Mouse (Mus musculus): ENCODE measurements around the gene Gm49450. TPM values are rescaled to one million over a fixed set of nuclear protein-coding genes. Genes with fewer than 3 reads are reported as not detected.

Gm49450 gene
- polyA plus RNA-seq, 1 experiment = not detected

- Histone ChIP-seq H3K9ac (ENCODE audit: low read depth, poor library complexity, severe bottlenecking) (no peak overlapping the region), H3K27ac (ENCODE audit: insufficient read depth, low read length) (no peak overlapping the region), H3K36me3 (ENCODE audit: control insufficient read depth, insufficient read depth, low read length, poor library complexity, severe bottlenecking) (peaks cover 4% of the 10 kb centered on the region; the same call in 1 of the 2 replicates), H3K9me3 (replicated peaks; ENCODE audit: control insufficient read depth, insufficient read depth, low read length, poor library complexity, severe bottlenecking) (no peaks in the 10 kb centered on the region), H3K27me3 (ENCODE audit: control insufficient read depth, insufficient read depth, low read length, poor library complexity, severe bottlenecking) (no peaks in the 10 kb centered on the region), H3K4me1 (ENCODE audit: control insufficient read depth, insufficient read depth, low read length) (peaks cover 3% of the 10 kb centered on the region), H3K4me3 (ENCODE audit: low read depth, low read length) (no peak overlapping the region)
- TF ChIP-seq POLR2A (IDR thresholded peaks at IDR 0.05; ENCODE audit: insufficient read depth, low read length) (no peak), EP300 (IDR thresholded peaks at IDR 0.05; ENCODE audit: insufficient read depth, low read depth, low read length) (no peak), CTCF (IDR thresholded peaks at IDR 0.05; ENCODE audit: low read depth, low read length) (no peak)
Observed at GRCm38 (mm10) chr15:98948382-98948781, 5.0 kb downstream of the Gm49450 start.

GRCm38 (mm10) chr15:98947884-98948283 is 5.5 kb downstream of the Gm49450 start:
- TF ChIP-seq EP300 (IDR thresholded peaks at IDR 0.05; ENCODE audit: insufficient read depth, low read depth, low read length) = no peak
- no peak for TF ChIP-seq CTCF (IDR thresholded peaks at IDR 0.05; ENCODE audit: low read depth, low read length)
- no peak for TF ChIP-seq POLR2A (IDR thresholded peaks at IDR 0.05; ENCODE audit: insufficient read depth, low read length)
- Histone ChIP-seq H3K27ac (ENCODE audit: insufficient read depth, low read length) (no peak overlapping the region), H3K4me3 (ENCODE audit: low read depth, low read length) (no peak overlapping the region), H3K36me3 (ENCODE audit: control insufficient read depth, insufficient read depth, low read length, poor library complexity, severe bottlenecking) (peaks cover 4% of the 10 kb centered on the region; the same call in 1 of the 2 replicates), H3K9ac (ENCODE audit: low read depth, poor library complexity, severe bottlenecking) (no peak overlapping the region), H3K27me3 (ENCODE audit: control insufficient read depth, insufficient read depth, low read length, poor library complexity, severe bottlenecking) (no peaks in the 10 kb centered on the region), H3K4me1 (ENCODE audit: control insufficient read depth, insufficient read depth, low read length) (peaks cover 3% of the 10 kb centered on the region), H3K9me3 (replicated peaks; ENCODE audit: control insufficient read depth, insufficient read depth, low read length, poor library complexity, severe bottlenecking) (no peaks in the 10 kb centered on the region)

GRCm38 (mm10) chr15:98943133-98943532 is 10.2 kb downstream of the Gm49450 start:
- no peak overlapping the region for H3K4me3 ChIP-seq (ENCODE audit: low read depth, low read length)
- no peaks in the 10 kb centered on the region for H3K9me3 ChIP-seq (replicated peaks; ENCODE audit: control insufficient read depth, insufficient read depth, low read length, poor library complexity, severe bottlenecking)
- H3K27me3 ChIP-seq (ENCODE audit: control insufficient read depth, insufficient read depth, low read length, poor library complexity, severe bottlenecking) = no peaks in the 10 kb centered on the region
- no peak overlapping the region; the same call in 1 of the 2 replicates for H3K27ac ChIP-seq (ENCODE audit: insufficient read depth, low read length)
- H3K36me3 ChIP-seq (ENCODE audit: control insufficient read depth, insufficient read depth, low read length, poor library complexity, severe bottlenecking) = no peaks in the 10 kb centered on the region
- TF ChIP-seq CTCF (IDR thresholded peaks at IDR 0.05; ENCODE audit: low read depth, low read length) (no peak), EP300 (IDR thresholded peaks at IDR 0.05; ENCODE audit: insufficient read depth, low read depth, low read length) (no peak), POLR2A (IDR thresholded peaks at IDR 0.05; ENCODE audit: insufficient read depth, low read length) (no peak)
- H3K9ac ChIP-seq (ENCODE audit: low read depth, poor library complexity, severe bottlenecking) = no peak overlapping the region
- no peaks in the 10 kb centered on the region for H3K4me1 ChIP-seq (ENCODE audit: control insufficient read depth, insufficient read depth, low read length)

DNA sequence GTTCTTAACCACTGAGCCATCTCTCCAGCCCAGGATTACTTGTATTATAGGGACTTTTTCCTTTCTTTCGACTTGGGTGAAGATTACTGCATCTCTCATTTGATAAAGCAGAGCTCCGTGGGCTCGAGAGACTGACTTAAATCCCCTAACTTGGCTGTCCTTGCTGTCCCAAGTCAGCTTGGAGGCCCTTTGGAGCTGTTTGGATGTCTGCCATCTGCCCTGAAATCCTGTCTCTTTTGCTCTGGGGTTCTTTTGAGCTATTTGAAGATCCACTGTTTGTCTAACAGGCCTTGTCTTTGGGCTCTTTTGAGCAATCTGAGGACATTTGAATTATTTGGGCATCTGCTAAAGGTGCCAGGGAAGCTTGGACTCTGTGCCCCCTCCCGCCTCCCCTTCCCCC is 11.3 kb downstream of the Gm49450 start:
- Histone ChIP-seq H3K9ac (ENCODE audit: low read depth, poor library complexity, severe bottlenecking) (no peak overlapping the region), H3K27ac (ENCODE audit: insufficient read depth, low read length) (no peak overlapping the region), H3K4me1 (ENCODE audit: control insufficient read depth, insufficient read depth, low read length) (no peaks in the 10 kb centered on the region), H3K36me3 (ENCODE audit: control insufficient read depth, insufficient read depth, low read length, poor library complexity, severe bottlenecking) (no peaks in the 10 kb centered on the region), H3K27me3 (ENCODE audit: control insufficient read depth, insufficient read depth, low read length, poor library complexity, severe bottlenecking) (no peaks in the 10 kb centered on the region), H3K4me3 (ENCODE audit: low read depth, low read length) (no peak overlapping the region), H3K9me3 (replicated peaks; ENCODE audit: control insufficient read depth, insufficient read depth, low read length, poor library complexity, severe bottlenecking) (no peaks in the 10 kb centered on the region)
- TF ChIP-seq POLR2A (IDR thresholded peaks at IDR 0.05; ENCODE audit: insufficient read depth, low read length) (no peak), CTCF (IDR thresholded peaks at IDR 0.05; ENCODE audit: low read depth, low read length) (no peak), EP300 (IDR thresholded peaks at IDR 0.05; ENCODE audit: insufficient read depth, low read depth, low read length) (no peak)

DNA sequence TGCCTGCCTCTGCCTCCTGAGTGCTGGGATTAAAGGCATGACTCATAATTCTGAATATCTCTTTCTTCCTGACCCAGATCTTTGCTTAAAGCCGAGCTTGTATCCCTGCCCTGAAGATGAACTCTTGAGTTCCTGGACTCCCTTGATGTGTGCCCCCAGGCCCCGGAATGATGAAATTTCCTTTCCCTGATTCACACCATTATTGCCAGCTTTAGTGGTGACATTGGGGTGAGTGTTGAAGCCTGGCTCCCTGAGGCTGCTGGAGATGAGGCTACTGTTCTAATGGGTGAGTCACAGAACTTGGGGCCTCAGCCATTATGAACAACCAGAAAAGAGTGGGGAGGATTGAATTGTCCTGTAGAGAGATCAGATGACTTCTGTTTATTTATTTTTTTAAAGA is 11.8 kb downstream of the Gm49450 start:
- Histone ChIP-seq H3K9ac (ENCODE audit: low read depth, poor library complexity, severe bottlenecking) (no peak overlapping the region), H3K27ac (ENCODE audit: insufficient read depth, low read length) (no peak overlapping the region), H3K4me3 (ENCODE audit: low read depth, low read length) (no peak overlapping the region), H3K27me3 (ENCODE audit: control insufficient read depth, insufficient read depth, low read length, poor library complexity, severe bottlenecking) (no peaks in the 10 kb centered on the region), H3K4me1 (ENCODE audit: control insufficient read depth, insufficient read depth, low read length) (no peaks in the 10 kb centered on the region), H3K36me3 (ENCODE audit: control insufficient read depth, insufficient read depth, low read length, poor library complexity, severe bottlenecking) (no peaks in the 10 kb centered on the region), H3K9me3 (replicated peaks; ENCODE audit: control insufficient read depth, insufficient read depth, low read length, poor library complexity, severe bottlenecking) (no peaks in the 10 kb centered on the region)
- TF ChIP-seq EP300 (IDR thresholded peaks at IDR 0.05; ENCODE audit: insufficient read depth, low read depth, low read length) (no peak), CTCF (IDR thresholded peaks at IDR 0.05; ENCODE audit: low read depth, low read length) (no peak), POLR2A (IDR thresholded peaks at IDR 0.05; ENCODE audit: insufficient read depth, low read length) (no peak)

GRCm38 (mm10) chr15:98940816-98941215 is 12.5 kb downstream of the Gm49450 start:
- H3K27ac ChIP-seq (ENCODE audit: insufficient read depth, low read length) = no peak overlapping the region
- no peaks in the 10 kb centered on the region for H3K36me3 ChIP-seq (ENCODE audit: control insufficient read depth, insufficient read depth, low read length, poor library complexity, severe bottlenecking)
- no peak overlapping the region for H3K9ac ChIP-seq (ENCODE audit: low read depth, poor library complexity, severe bottlenecking)
- TF ChIP-seq POLR2A (IDR thresholded peaks at IDR 0.05; ENCODE audit: insufficient read depth, low read length) (no peak), CTCF (IDR thresholded peaks at IDR 0.05; ENCODE audit: low read depth, low read length) (no peak), EP300 (IDR thresholded peaks at IDR 0.05; ENCODE audit: insufficient read depth, low read depth, low read length) (no peak)
- H3K4me1 ChIP-seq (ENCODE audit: control insufficient read depth, insufficient read depth, low read length) = no peaks in the 10 kb centered on the region
- no peaks in the 10 kb centered on the region for H3K27me3 ChIP-seq (ENCODE audit: control insufficient read depth, insufficient read depth, low read length, poor library complexity, severe bottlenecking)
- no peak overlapping the region for H3K4me3 ChIP-seq (ENCODE audit: low read depth, low read length)
- no peaks in the 10 kb centered on the region for H3K9me3 ChIP-seq (replicated peaks; ENCODE audit: control insufficient read depth, insufficient read depth, low read length, poor library complexity, severe bottlenecking)

All from ES-Bruce4 (cell line).